Mouse (Mus musculus) bone marrow, adult 2 months (tissue): ENCODE data around the gene Eif6.

Source experiments
- CTCF ChIP-seq: fragments of 200-500 bp; IDR thresholded peaks from 2 replicates; pipeline ENCODE4 v1.5.1; 2011; ENCODE audit warnings: low read length, control low read depth; ENCODE audit not compliant: control insufficient read depth, insufficient read depth
- POLR2A ChIP-seq: fragments of 200-500 bp; IDR thresholded peaks from 2 replicates; pipeline ENCODE4 v1.6.1; 2011; ENCODE audit warnings: low read depth, mild to moderate bottlenecking, control low read depth, low read length, borderline replicate concordance; ENCODE audit not compliant: control insufficient read depth

- TF ChIP-seq POLR2A: no peak
- TF ChIP-seq CTCF: no peak
Observed at GRCm38 (mm10) chr2:155872486-155872885, 45.8 kb upstream of the Eif6 start.
